Mouse (Mus musculus) CH12.LX (cell line): ENCODE results near the gene Cct7. TPM values are rescaled to one million over a fixed set of nuclear protein-coding genes. Genes with fewer than 3 reads are reported as not detected.
A peak's percentile ranks its signal among the peaks of the same experiment; 100 is the strongest.

ENCODE experiments used
- DNase-seq: peaks from one replicate; pipeline ENCODE4 v3.0.0-alpha.2; 2013; ENCODE audit errors: extremely low read depth
- H3K27ac ChIP-seq: 2 replicates; pipeline ENCODE4 v1.5.1; 2012; ENCODE audit warnings: low read depth, mild to moderate bottlenecking, control low read depth, moderate library complexity; ENCODE audit not compliant: insufficient read depth
- H3K27me3 ChIP-seq: replicated peaks from 2 replicates; pipeline ENCODE3; 2012; ENCODE audit warnings: inconsistent platforms
- H3K36me3 ChIP-seq, 2 experiments: replicated peaks in 1 of 2; 2 replicates each; pipeline versions ENCODE3 to v1.6.1; 2012; ENCODE audit warnings: inconsistent platforms in 1 of 2, low read length in 1 of 2, mild to moderate bottlenecking in 1 of 2, mixed read lengths in 1 of 2, moderate library complexity in 1 of 2; ENCODE audit not compliant: control insufficient read depth in 1 of 2, insufficient read depth in 1 of 2
- H3K4me1 ChIP-seq, 2 experiments: 2 replicates each; pipeline ENCODE4 v1.6.1; 2012; ENCODE audit warnings: inconsistent platforms in 1 of 2, moderate library complexity in 1 of 2; ENCODE audit not compliant: insufficient read depth in 2 of 2, control insufficient read depth in 1 of 2
- H3K4me2 ChIP-seq: 2 replicates; pipeline ENCODE4 v1.6.1; 2012; ENCODE audit warnings: low read depth, mild to moderate bottlenecking, control low read depth; ENCODE audit not compliant: poor library complexity, insufficient read depth, severe bottlenecking
- H3K4me3 ChIP-seq, 3 experiments: fragments of 150-350 bp in 1 of 3; sonication (generic) in 1 of 3; replicated peaks in 1 of 3; 2 replicates each; pipeline versions ENCODE3 to v1.5.1; 2011 to 2012; ENCODE audit warnings: low read depth in 2 of 3, low read length in 2 of 3, mild to moderate bottlenecking in 2 of 3, moderate library complexity in 2 of 3, control low read depth in 1 of 3, improper control_type of control experiment in 1 of 3, inconsistent platforms in 1 of 3, mixed read lengths in 1 of 3; ENCODE audit not compliant: poor library complexity in 1 of 3
- H3K79me2 ChIP-seq: replicated peaks from 2 replicates; pipeline ENCODE4 v1.6.1; 2012; ENCODE audit warnings: mild to moderate bottlenecking, moderate library complexity; ENCODE audit not compliant: control insufficient read depth, poor library complexity, insufficient read depth, severe bottlenecking; ENCODE audit errors: extremely low read depth
- H3K9ac ChIP-seq: 2 replicates; pipeline ENCODE4 v1.6.1; 2012; ENCODE audit warnings: low read depth, mild to moderate bottlenecking, control low read depth, moderate library complexity; ENCODE audit not compliant: insufficient read depth
- H3K9me3 ChIP-seq: replicated peaks from 2 replicates; pipeline ENCODE3; 2012; ENCODE audit warnings: low read length, inconsistent platforms, mixed read lengths
- BHLHE40 ChIP-seq: IDR thresholded peaks from 2 replicates; pipeline ENCODE4 v1.6.1; 2011; ENCODE audit warnings: mild to moderate bottlenecking, low read depth, low read length, improper control_type of control experiment
- ETS1 ChIP-seq: conservative IDR thresholded peaks from 2 replicates; pipeline ENCODE4 v1.6.1; 2012; ENCODE audit warnings: low read depth, mild to moderate bottlenecking, inconsistent platforms, low read length, improper control_type of control experiment, moderate library complexity
- JUN ChIP-seq: IDR thresholded peaks from 2 replicates; pipeline ENCODE4 v1.6.1; 2011; ENCODE audit warnings: low read depth, mild to moderate bottlenecking, low read length, improper control_type of control experiment, moderate library complexity; ENCODE audit not compliant: insufficient read depth
- JUND ChIP-seq: conservative IDR thresholded peaks from 2 replicates; pipeline ENCODE4 v1.6.1; 2011; ENCODE audit warnings: low read depth, low read length, improper control_type of control experiment
- KAT2A ChIP-seq: IDR thresholded peaks from 2 replicates; pipeline ENCODE4 v1.6.1; 2012; ENCODE audit warnings: low read length, improper control_type of control experiment, inconsistent platforms; ENCODE audit not compliant: insufficient replicate concordance
- MAX ChIP-seq: IDR thresholded peaks from 2 replicates; pipeline ENCODE4 v1.6.1; 2011; ENCODE audit warnings: low read length, improper control_type of control experiment
- MAZ ChIP-seq: IDR thresholded peaks from 2 replicates; pipeline ENCODE4 v1.6.1; 2012; ENCODE audit warnings: low read depth, mild to moderate bottlenecking, inconsistent platforms, low read length, improper control_type of control experiment, moderate library complexity
- MEF2A ChIP-seq: IDR thresholded peaks from 2 replicates; pipeline ENCODE4 v1.6.1; 2014; ENCODE audit warnings: low read depth, mild to moderate bottlenecking, inconsistent platforms, low read length, improper control_type of control experiment, borderline replicate concordance
- POLR2A ChIP-seq: IDR thresholded peaks from 2 replicates; pipeline ENCODE4 v1.6.1; 2011; ENCODE audit warnings: low read depth, mild to moderate bottlenecking, improper control_type of control experiment, low read length
- ZKSCAN1 ChIP-seq: IDR thresholded peaks from 2 replicates; pipeline ENCODE4 v1.6.1; 2012; ENCODE audit warnings: low read depth, inconsistent platforms, low read length, improper control_type of control experiment, borderline replicate concordance
- dilution Hi-C: fragments of 300-500 bp; cut with MboI; formaldehyde crosslinking; loops from 2 replicates; pipeline ENCODE4 v1.14.3; 2020; ENCODE audit warnings: low sequenced_read_pairs; ENCODE audit not compliant: extremely low pct_unique_long_range_greater_than_20kb, extremely low pct_ligation_motif_present
- in situ Hi-C: fragments of 300-500 bp; cut with MboI; formaldehyde crosslinking; loops from 3 replicates; pipeline ENCODE4 v1.14.3; 2019; ENCODE audit warnings: low sequenced_read_pairs, low pct_ligation_motif_present, low pct_unique_long_range_greater_than_20kb, mixed read lengths
- polyA plus RNA-seq: library from polyadenylated mRNA; unstranded; fragments of >175 nt; gene quantifications from 2 replicates; pipeline ENCODE4 v1.2.1, GENCODE M21; 2012; ENCODE audit warnings: low read depth; ENCODE audit not compliant: insufficient read length
- total RNA-seq, 2 experiments: library from RNA; depleted of rRNA; stranded (reverse); fragments of 300-350 nt in 1 of 2; fragments of >200 nt in 1 of 2; gene quantifications; 2 replicates each; pipeline ENCODE4 v1.2.3; 2012 to 2014

The Cct7 gene
- total and polyA plus RNA-seq, 3 experiments: 483 to 505 (median 484) TPM

DNA sequence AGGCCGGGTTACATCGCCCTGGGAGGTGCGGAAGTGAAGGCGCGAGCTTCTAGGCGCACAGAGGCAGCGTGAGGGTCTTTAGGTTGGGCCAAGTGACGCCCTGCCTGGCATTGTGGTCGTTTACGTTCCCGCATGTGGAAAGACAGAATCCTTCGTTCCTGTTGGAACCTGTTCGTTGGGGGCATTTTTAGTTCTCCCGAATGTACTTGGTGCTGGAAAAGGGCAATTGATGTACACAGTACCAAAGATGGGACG, 1.0 kb downstream of the Cct7 start:
- H3K9ac ChIP-seq: peak overlapping the region; percentile 93
- H3K9me3 ChIP-seq: no peaks in the 10 kb centered on the region
- peak overlapping the region; percentile 54 for H3K27ac ChIP-seq
- H3K36me3 ChIP-seq: peaks cover 0 to 51% of the 10 kb centered on the region in 2 experiments
- no peak for DNase-seq
- H3K27me3 ChIP-seq: no peaks in the 10 kb centered on the region
- peak overlapping the region; percentile 76 to 93 (median 89) for H3K4me3 ChIP-seq
- dilution Hi-C loops (no loop called here), in situ Hi-C loops (loop anchor here (25.0 kb wide), 1 partner anchor 460 kb away; the partner anchor contains the start of genes Nat8f1, Nat8f4 and Tprkb)
- TF ChIP-seq MAX: no peak
- no peak for TF ChIP-seq JUND
- TF ChIP-seq ZKSCAN1: no peak
- TF ChIP-seq MAZ: no peak
- TF ChIP-seq ETS1: no peak
- no peak for TF ChIP-seq BHLHE40
- TF ChIP-seq KAT2A: no peak
- H3K4me1 ChIP-seq: peaks cover 2 to 49% of the 10 kb centered on the region in 2 experiments; a peak in 3 of 4 replicates
- peak overlapping the region; percentile 97; the same call in 1 of the 2 replicates for H3K4me2 ChIP-seq
- peaks cover 52% of the 10 kb centered on the region for H3K79me2 ChIP-seq

DNA sequence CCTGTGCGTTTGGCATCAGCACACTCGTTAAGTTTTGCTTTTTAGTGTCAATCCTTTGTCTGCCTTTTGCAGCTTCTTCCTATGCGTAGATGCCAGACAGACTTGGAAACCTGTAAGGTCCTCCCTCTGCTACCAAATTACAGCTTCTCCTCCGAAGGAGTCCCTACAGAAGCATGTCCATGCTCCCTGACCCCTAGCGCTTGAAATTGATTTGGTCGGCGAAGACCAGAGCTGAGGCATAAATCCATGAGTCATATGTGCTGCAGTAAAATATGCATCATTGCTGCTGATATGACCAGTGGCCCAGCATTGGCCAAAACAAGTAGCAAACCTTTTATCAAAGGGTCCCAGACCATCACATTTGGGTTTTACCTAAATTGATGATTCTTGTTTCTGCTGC, 1.5 kb downstream of the Cct7 start:
- H3K4me1 ChIP-seq: peaks cover 2 to 51% of the 10 kb centered on the region in 2 experiments; a peak in 3 of 4 replicates
- peaks cover 57% of the 10 kb centered on the region for H3K79me2 ChIP-seq
- H3K4me2 ChIP-seq: peak overlapping the region; percentile 97
- TF ChIP-seq ZKSCAN1 (no peak), JUN (no peak), MEF2A (no peak), POLR2A (no peak), JUND (no peak)
- in situ Hi-C loops (loop anchor here (25.0 kb wide), 1 partner anchor 459 kb away; the partner anchor contains the start of genes Nat8f1, Nat8f4 and Tprkb), dilution Hi-C loops (no loop called here)
- peak overlapping the region; percentile 76 to 93 (median 89) for H3K4me3 ChIP-seq
- H3K9me3 ChIP-seq: no peaks in the 10 kb centered on the region
- H3K27me3 ChIP-seq: no peaks in the 10 kb centered on the region
- no peak for DNase-seq
- peak overlapping the region; percentile 54 for H3K27ac ChIP-seq
- H3K36me3 ChIP-seq: peaks cover 0 to 51% of the 10 kb centered on the region in 2 experiments
- peak overlapping the region; percentile 93 for H3K9ac ChIP-seq

DNA sequence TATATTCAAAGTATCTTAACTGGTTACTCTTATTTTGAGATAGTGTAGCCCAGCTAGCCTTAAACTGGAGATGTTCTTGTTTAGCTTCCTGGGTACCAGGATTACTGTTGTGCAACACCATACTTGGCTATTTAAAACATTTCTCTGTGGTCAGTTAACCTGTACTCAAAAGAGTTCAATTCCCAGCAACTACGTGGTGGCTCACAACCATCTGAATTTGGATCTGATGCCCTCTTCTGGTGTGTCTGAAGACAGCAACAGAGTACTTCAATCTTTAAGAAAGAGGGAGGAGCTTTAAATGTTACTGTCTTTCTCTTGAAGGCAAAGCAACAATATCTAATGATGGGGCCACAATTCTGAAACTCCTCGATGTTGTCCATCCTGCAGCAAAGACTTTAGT, 8.3 kb downstream of the Cct7 start:
- Histone ChIP-seq H3K9ac (no peak overlapping the region), H3K27ac (no peak overlapping the region), H3K4me1 (peaks cover 2 to 27% of the 10 kb centered on the region in 2 experiments; a peak in 3 of 4 replicates), H3K36me3 (peaks cover 57 to 90% of the 10 kb centered on the region in 2 experiments), H3K27me3 (no peaks in the 10 kb centered on the region), H3K79me2 (peaks cover 54% of the 10 kb centered on the region), H3K4me2 (no peak overlapping the region), H3K9me3 (no peaks in the 10 kb centered on the region), H3K4me3 (no peak overlapping the region)
- dilution Hi-C loops: no loop called here
- no peak for DNase-seq
- in situ Hi-C loops: loop anchor here (25.0 kb wide), 1 partner anchor 453 kb away; the partner anchor contains the start of genes Nat8f1, Nat8f4 and Tprkb
- no peak for TF ChIP-seq JUN
